Mouse (Mus musculus): ENCODE measurements around the gene Nhsl2. TPM values are rescaled to one million over a fixed set of nuclear protein-coding genes. Genes with fewer than 3 reads are reported as not detected.

Gene Nhsl2
- polyA plus RNA-seq, 1 experiment from 2014 or later = 9.9 TPM

- Histone ChIP-seq H3K27ac (replicated peaks; ENCODE audit: low read depth, low read length) (no peak overlapping the region), H3K9ac (ENCODE audit: low read depth, low read length) (no peak overlapping the region), H3K4me2 (ENCODE audit: low read depth, low read length) (no peak overlapping the region), H3K4me1 (ENCODE audit: control insufficient read depth, insufficient read depth, low read length) (no peaks in the 10 kb centered on the region), H3K4me3 (ENCODE audit: low read depth, low read length) (no peak overlapping the region), H3K36me3 (ENCODE audit: control insufficient read depth, insufficient read depth, low read length) (no peaks in the 10 kb centered on the region), H3K27me3 (replicated peaks; ENCODE audit: control insufficient read depth, insufficient read depth, low read length) (peaks cover 8% of the 10 kb centered on the region), H3K9me3 (ENCODE audit: control insufficient read depth, low read length) (no peaks in the 10 kb centered on the region)
- WGBS = 76% methylated on average over 2 of the region's 2 CpGs
- no peak for DNase-seq (ENCODE audit: low spot score)
- ATAC-seq (ENCODE audit: low read depth) = no peak
These were observed 184.4 kb downstream of the Nhsl2 start for GRCm38 (mm10) chrX:102033566-102033965.

GRCm38 (mm10) chrX:102035671-102036070 lies 186.5 kb downstream of the Nhsl2 start:
- DNase-seq (ENCODE audit: low spot score) (no peak), ATAC-seq (ENCODE audit: low read depth) (no peak)
- no peaks in the 10 kb centered on the region for H3K4me1 ChIP-seq (ENCODE audit: control insufficient read depth, insufficient read depth, low read length)
- WGBS = 59% methylated on average over 3 of the region's 3 CpGs
- H3K36me3 ChIP-seq (ENCODE audit: control insufficient read depth, insufficient read depth, low read length) = no peaks in the 10 kb centered on the region
- H3K4me2 ChIP-seq (ENCODE audit: low read depth, low read length) = no peak overlapping the region
- no peak overlapping the region for H3K27ac ChIP-seq (replicated peaks; ENCODE audit: low read depth, low read length)
- H3K9me3 ChIP-seq (ENCODE audit: control insufficient read depth, low read length) = no peaks in the 10 kb centered on the region
- H3K27me3 ChIP-seq (replicated peaks; ENCODE audit: control insufficient read depth, insufficient read depth, low read length) = peaks cover 4% of the 10 kb centered on the region; the same call in 1 of the 2 replicates
- no peak overlapping the region for H3K9ac ChIP-seq (ENCODE audit: low read depth, low read length)
- H3K4me3 ChIP-seq (ENCODE audit: low read depth, low read length) = no peak overlapping the region

- H3K36me3 ChIP-seq (ENCODE audit: control insufficient read depth, insufficient read depth, low read length) = no peaks in the 10 kb centered on the region
- H3K9ac ChIP-seq (ENCODE audit: low read depth, low read length) = no peak overlapping the region
- no peak for DNase-seq (ENCODE audit: low spot score)
- H3K27ac ChIP-seq (replicated peaks; ENCODE audit: low read depth, low read length) = no peak overlapping the region
- H3K4me1 ChIP-seq (ENCODE audit: control insufficient read depth, insufficient read depth, low read length) = no peaks in the 10 kb centered on the region
- H3K9me3 ChIP-seq (ENCODE audit: control insufficient read depth, low read length) = no peaks in the 10 kb centered on the region
- no peak for ATAC-seq (ENCODE audit: low read depth)
- 78% methylated on average over 3 of the region's 3 CpGs for WGBS
- no peak overlapping the region for H3K4me3 ChIP-seq (ENCODE audit: low read depth, low read length)
- H3K4me2 ChIP-seq (ENCODE audit: low read depth, low read length) = no peak overlapping the region
- H3K27me3 ChIP-seq (replicated peaks; ENCODE audit: control insufficient read depth, insufficient read depth, low read length) = peaks cover 4% of the 10 kb centered on the region; the same call in 1 of the 2 replicates
These were observed 187.7 kb downstream of the Nhsl2 start for GRCm38 (mm10) chrX:102036866-102037361.

- no peak overlapping the region for H3K4me3 ChIP-seq (ENCODE audit: low read depth, low read length)
- no peak for DNase-seq (ENCODE audit: low spot score)
- ATAC-seq (ENCODE audit: low read depth) = no peak
- WGBS = 69% methylated on average over 2 of the region's 2 CpGs
- H3K9me3 ChIP-seq (ENCODE audit: control insufficient read depth, low read length) = no peaks in the 10 kb centered on the region
- no peak overlapping the region for H3K27ac ChIP-seq (replicated peaks; ENCODE audit: low read depth, low read length)
- H3K9ac ChIP-seq (ENCODE audit: low read depth, low read length) = no peak overlapping the region
- no peak overlapping the region for H3K4me2 ChIP-seq (ENCODE audit: low read depth, low read length)
- no peaks in the 10 kb centered on the region for H3K4me1 ChIP-seq (ENCODE audit: control insufficient read depth, insufficient read depth, low read length)
- H3K36me3 ChIP-seq (ENCODE audit: control insufficient read depth, insufficient read depth, low read length) = no peaks in the 10 kb centered on the region
- peaks cover 4% of the 10 kb centered on the region; the same call in 1 of the 2 replicates for H3K27me3 ChIP-seq (replicated peaks; ENCODE audit: control insufficient read depth, insufficient read depth, low read length)
These were observed 188.3 kb downstream of the Nhsl2 start for GRCm38 (mm10) chrX:102037506-102037905.

- Histone ChIP-seq H3K4me1 (ENCODE audit: control insufficient read depth, insufficient read depth, low read length) (no peaks in the 10 kb centered on the region), H3K4me3 (ENCODE audit: low read depth, low read length) (no peak overlapping the region), H3K36me3 (ENCODE audit: control insufficient read depth, insufficient read depth, low read length) (no peaks in the 10 kb centered on the region), H3K4me2 (ENCODE audit: low read depth, low read length) (no peak overlapping the region), H3K9me3 (ENCODE audit: control insufficient read depth, low read length) (no peaks in the 10 kb centered on the region), H3K27ac (replicated peaks; ENCODE audit: low read depth, low read length) (no peak overlapping the region), H3K27me3 (replicated peaks; ENCODE audit: control insufficient read depth, insufficient read depth, low read length) (no peaks in the 10 kb centered on the region; the same call in 1 of the 2 replicates), H3K9ac (ENCODE audit: low read depth, low read length) (no peak overlapping the region)
- DNase-seq (ENCODE audit: low spot score) = no peak
- no peak for ATAC-seq (ENCODE audit: low read depth)
- 62% methylated on average over 7 of the region's 7 CpGs for WGBS
These were observed 192.4 kb downstream of the Nhsl2 start for GRCm38 (mm10) chrX:102041562-102041961.

GRCm38 (mm10) chrX:102042386-102042785 lies 193.2 kb downstream of the Nhsl2 start:
- Histone ChIP-seq H3K4me1 (ENCODE audit: control insufficient read depth, insufficient read depth, low read length) (no peaks in the 10 kb centered on the region), H3K4me3 (ENCODE audit: low read depth, low read length) (no peak overlapping the region), H3K27me3 (replicated peaks; ENCODE audit: control insufficient read depth, insufficient read depth, low read length) (no peaks in the 10 kb centered on the region; the same call in 1 of the 2 replicates), H3K4me2 (ENCODE audit: low read depth, low read length) (no peak overlapping the region), H3K9ac (ENCODE audit: low read depth, low read length) (no peak overlapping the region), H3K27ac (replicated peaks; ENCODE audit: low read depth, low read length) (no peak overlapping the region), H3K36me3 (ENCODE audit: control insufficient read depth, insufficient read depth, low read length) (no peaks in the 10 kb centered on the region), H3K9me3 (ENCODE audit: control insufficient read depth, low read length) (no peaks in the 10 kb centered on the region)
- ATAC-seq (ENCODE audit: low read depth) = no peak
- DNase-seq (ENCODE audit: low spot score) = no peak
- WGBS = 74% methylated on average over 4 of the region's 4 CpGs

- H3K9ac ChIP-seq (ENCODE audit: low read depth, low read length) = no peak overlapping the region
- H3K4me1 ChIP-seq (ENCODE audit: control insufficient read depth, insufficient read depth, low read length) = no peaks in the 10 kb centered on the region
- WGBS = 76% methylated on average over 6 of the region's 6 CpGs
- DNase-seq (ENCODE audit: low spot score) (no peak), ATAC-seq (ENCODE audit: low read depth) (no peak)
- peaks cover 7% of the 10 kb centered on the region; the same call in 1 of the 2 replicates for H3K27me3 ChIP-seq (replicated peaks; ENCODE audit: control insufficient read depth, insufficient read depth, low read length)
- no peaks in the 10 kb centered on the region for H3K9me3 ChIP-seq (ENCODE audit: control insufficient read depth, low read length)
- no peak overlapping the region for H3K4me3 ChIP-seq (ENCODE audit: low read depth, low read length)
- no peak overlapping the region for H3K4me2 ChIP-seq (ENCODE audit: low read depth, low read length)
- no peak overlapping the region for H3K27ac ChIP-seq (replicated peaks; ENCODE audit: low read depth, low read length)
- no peaks in the 10 kb centered on the region for H3K36me3 ChIP-seq (ENCODE audit: control insufficient read depth, insufficient read depth, low read length)
These were observed 201.4 kb downstream of the Nhsl2 start for GRCm38 (mm10) chrX:102050552-102050951.

GRCm38 (mm10) chrX:102051225-102051624 lies 202.0 kb downstream of the Nhsl2 start:
- H3K9me3 ChIP-seq (ENCODE audit: control insufficient read depth, low read length) = no peaks in the 10 kb centered on the region
- H3K36me3 ChIP-seq (ENCODE audit: control insufficient read depth, insufficient read depth, low read length) = no peaks in the 10 kb centered on the region
- ATAC-seq (ENCODE audit: low read depth) = no peak
- no peaks in the 10 kb centered on the region for H3K4me1 ChIP-seq (ENCODE audit: control insufficient read depth, insufficient read depth, low read length)
- no peak overlapping the region for H3K9ac ChIP-seq (ENCODE audit: low read depth, low read length)
- no peak for DNase-seq (ENCODE audit: low spot score)
- H3K4me3 ChIP-seq (ENCODE audit: low read depth, low read length) = no peak overlapping the region
- WGBS = 84% methylated on average over 4 of the region's 4 CpGs
- H3K4me2 ChIP-seq (ENCODE audit: low read depth, low read length) = no peak overlapping the region
- H3K27ac ChIP-seq (replicated peaks; ENCODE audit: low read depth, low read length) = no peak overlapping the region
- peaks cover 7% of the 10 kb centered on the region; the same call in 1 of the 2 replicates for H3K27me3 ChIP-seq (replicated peaks; ENCODE audit: control insufficient read depth, insufficient read depth, low read length)

- no peak overlapping the region for H3K4me2 ChIP-seq (ENCODE audit: low read depth, low read length)
- peaks cover 7% of the 10 kb centered on the region; the same call in 1 of the 2 replicates for H3K27me3 ChIP-seq (replicated peaks; ENCODE audit: control insufficient read depth, insufficient read depth, low read length)
- no peaks in the 10 kb centered on the region for H3K9me3 ChIP-seq (ENCODE audit: control insufficient read depth, low read length)
- DNase-seq (ENCODE audit: low spot score) (no peak), ATAC-seq (ENCODE audit: low read depth) (no peak)
- 88% methylated on average over 2 of the region's 2 CpGs for WGBS
- H3K4me1 ChIP-seq (ENCODE audit: control insufficient read depth, insufficient read depth, low read length) = no peaks in the 10 kb centered on the region
- H3K36me3 ChIP-seq (ENCODE audit: control insufficient read depth, insufficient read depth, low read length) = no peaks in the 10 kb centered on the region
- no peak overlapping the region for H3K4me3 ChIP-seq (ENCODE audit: low read depth, low read length)
- no peak overlapping the region for H3K27ac ChIP-seq (replicated peaks; ENCODE audit: low read depth, low read length)
- no peak overlapping the region for H3K9ac ChIP-seq (ENCODE audit: low read depth, low read length)
These were observed 204.2 kb downstream of the Nhsl2 start for GRCm38 (mm10) chrX:102053371-102053770.

All from embryonic facial prominence, embryonic 14.5 days (tissue).